Mouse (Mus musculus) left cerebral cortex, postnatal 25 days (tissue): Measurements from ENCODE around the gene Zfp473. TPM values are rescaled to one million over a fixed set of nuclear protein-coding genes. Genes with fewer than 3 reads are reported as not detected.
"Not testable (repeated sequence)": the region's sequence is repeated elsewhere in the genome, so short reads cannot be mapped to it uniquely, and the experiment has no call there.

Experiments used
- DNase-seq, 2 experiments: peaks; one replicate each; pipeline ENCODE4 v3.0.0; 2022; ENCODE audit warnings: low spot score in 2 of 2, mixed read lengths in 1 of 2
- intact Hi-C: fragments of 180-260 bp; cut with DNase I; formaldehyde crosslinking; loops from one replicate; pipeline ENCODE4 v1.15.1; 2025
- total RNA-seq, 2 experiments: library from RNA; stranded (reverse); gene quantifications; 2 replicates each; pipeline ENCODE4 v1.2.3; 2021

The Zfp473 gene
- total RNA-seq = under 1 TPM; 0.41 to 0.78 TPM

GRCm38 (mm10) chr7:44750950-44751349 is at the start of gene Zfp473:
Gene Zfp473 (minus strand): TSS chr7:44751050.
- intact Hi-C loops, DNase-seq: not testable (repeated sequence)

DNA sequence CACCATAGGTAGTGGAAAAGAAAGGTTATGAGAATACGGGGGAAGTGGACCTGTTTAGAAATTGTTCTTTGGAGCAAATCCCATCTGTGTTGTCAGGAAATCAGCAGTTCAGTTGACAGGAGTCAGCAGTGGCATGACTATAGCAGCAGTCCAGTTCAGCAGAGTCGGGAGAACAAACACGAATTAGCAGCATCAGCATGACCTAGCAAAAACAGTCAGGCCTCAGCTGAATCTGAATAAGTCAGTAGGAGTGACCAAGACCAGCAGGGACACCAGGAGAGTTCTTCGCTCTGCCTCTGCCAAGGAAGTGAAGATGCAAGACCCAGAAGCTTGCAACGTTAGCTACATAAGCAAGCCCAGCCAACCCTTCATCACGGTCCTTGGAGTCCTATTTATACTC is 41.9 kb upstream of the Zfp473 start:
- intact Hi-C loops = no loop called here

DNA sequence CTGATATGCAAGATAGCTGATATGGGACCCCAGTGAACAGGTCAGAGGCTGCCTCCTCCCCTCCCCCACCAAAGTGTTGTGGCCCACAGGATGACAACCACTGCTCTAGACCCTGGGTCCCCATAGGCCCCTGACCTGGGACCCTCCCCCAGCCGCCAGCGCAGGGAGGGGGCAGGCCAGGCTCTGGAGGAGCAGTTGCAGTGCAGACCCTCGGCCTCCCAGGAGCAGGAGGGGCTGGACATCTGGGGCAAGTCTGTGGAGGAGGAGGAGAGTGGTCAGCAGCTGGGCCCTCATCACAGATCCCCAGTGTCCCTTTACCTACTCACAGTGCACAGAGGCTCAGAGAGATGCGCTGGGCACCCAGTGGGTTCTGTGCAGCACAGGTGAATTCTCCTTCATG is 39.2 kb upstream of the Zfp473 start:
- DNase-seq = no peak

More for the DNA sequence above, 41.9 kb upstream of the Zfp473 start:
- no peak for DNase-seq

DNA sequence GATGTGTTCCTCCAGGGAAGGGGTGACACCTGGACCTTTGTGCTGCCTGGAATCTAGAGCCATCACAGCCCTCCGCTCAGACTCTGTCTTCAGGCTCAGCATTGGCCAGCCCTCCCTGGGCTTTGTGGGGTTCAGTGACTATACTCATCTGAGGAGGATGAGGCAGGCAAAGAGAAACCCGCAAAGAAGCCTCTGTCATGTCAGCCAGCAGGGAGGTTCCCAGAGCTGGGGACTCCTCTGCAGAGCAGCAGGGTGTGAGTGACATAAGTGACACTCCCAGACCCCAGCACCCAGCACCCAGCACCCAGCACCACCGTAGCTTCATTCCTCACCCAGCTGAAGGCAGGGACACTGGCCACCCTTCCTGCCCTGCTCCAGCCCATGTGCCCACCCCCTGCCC is 38.7 kb upstream of the Zfp473 start:
- intact Hi-C loops = no loop called here

More for the DNA sequence above, 39.2 kb upstream of the Zfp473 start:
- intact Hi-C loops = no loop called here

GRCm38 (mm10) chr7:44780101-44780500 is 29.3 kb upstream of the Zfp473 start:
- intact Hi-C loops = no loop called here
- DNase-seq = no peak

More for the DNA sequence above, 38.7 kb upstream of the Zfp473 start:
- no peak for DNase-seq

- intact Hi-C loops = no loop called here
- DNase-seq = no peak
These were observed 26.1 kb upstream of the Zfp473 start for GRCm38 (mm10) chr7:44776849-44777498.

- intact Hi-C loops = loop anchor here (5.0 kb wide), 1 partner anchor 40 kb away; no protein-coding TSS in a partner anchor
- peak in 1 of 2 experiments; percentile 37 for DNase-seq
These were observed 21.8 kb upstream of the Zfp473 start for GRCm38 (mm10) chr7:44772591-44773204.

DNA sequence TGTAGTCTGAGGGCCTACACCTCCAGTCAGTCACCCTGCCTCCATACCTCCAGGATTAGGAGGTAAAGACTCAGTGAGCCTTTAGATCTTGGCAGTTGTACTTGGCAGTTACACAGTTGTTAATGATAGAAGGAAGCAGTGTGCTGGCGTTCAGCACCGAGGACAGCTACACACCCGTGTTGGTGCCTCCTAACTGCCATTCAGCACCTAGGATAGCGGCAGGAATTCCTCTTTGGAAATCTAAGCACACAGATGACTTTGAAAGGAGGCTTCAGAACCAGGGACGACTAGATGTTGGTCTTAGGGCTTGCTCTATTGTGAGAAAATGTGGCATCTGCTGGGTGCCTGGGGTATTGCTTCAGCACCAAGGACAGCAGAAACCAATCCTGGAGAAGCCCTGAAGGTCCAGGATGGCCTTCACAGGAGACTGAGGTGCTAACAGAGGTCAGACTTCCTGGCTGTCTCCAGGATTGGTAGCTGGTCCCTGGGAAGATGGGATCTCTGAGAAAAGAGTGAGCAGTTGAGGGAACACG is 19.3 kb upstream of the Zfp473 start:
- DNase-seq = peak in 1 of 2 experiments; percentile 10
- intact Hi-C loops = loop anchor here (5.0 kb wide), 1 partner anchor 42 kb away; no protein-coding TSS in a partner anchor

GRCm38 (mm10) chr7:44768129-44768528 is 17.3 kb upstream of the Zfp473 start:
- DNase-seq = no peak
- intact Hi-C loops = no loop called here

GRCm38 (mm10) chr7:44760366-44760765 is 9.5 kb upstream of the Zfp473 start:
- intact Hi-C loops = no loop called here
- no peak for DNase-seq

DNA sequence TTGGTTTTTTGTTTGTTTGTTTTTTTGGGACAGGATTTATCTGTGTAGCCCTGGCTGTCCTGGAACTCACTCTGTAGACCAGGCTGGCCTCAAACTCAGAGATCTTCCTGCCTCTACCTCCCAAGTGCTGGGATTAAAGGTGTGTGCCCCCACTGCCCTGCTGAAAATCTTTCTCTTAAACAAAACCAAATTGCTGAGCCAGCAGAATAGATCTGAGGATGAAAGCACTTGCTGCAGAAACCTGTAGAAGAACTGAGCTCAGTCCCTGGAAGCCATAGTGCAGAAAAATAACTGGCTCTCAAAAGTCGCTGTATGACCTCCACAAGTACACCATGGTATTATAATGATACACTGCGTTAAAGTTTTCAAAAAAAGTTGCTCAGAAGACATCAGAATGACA is 6.3 kb upstream of the Zfp473 start:
- DNase-seq = no peak
- intact Hi-C loops = no loop called here

DNA sequence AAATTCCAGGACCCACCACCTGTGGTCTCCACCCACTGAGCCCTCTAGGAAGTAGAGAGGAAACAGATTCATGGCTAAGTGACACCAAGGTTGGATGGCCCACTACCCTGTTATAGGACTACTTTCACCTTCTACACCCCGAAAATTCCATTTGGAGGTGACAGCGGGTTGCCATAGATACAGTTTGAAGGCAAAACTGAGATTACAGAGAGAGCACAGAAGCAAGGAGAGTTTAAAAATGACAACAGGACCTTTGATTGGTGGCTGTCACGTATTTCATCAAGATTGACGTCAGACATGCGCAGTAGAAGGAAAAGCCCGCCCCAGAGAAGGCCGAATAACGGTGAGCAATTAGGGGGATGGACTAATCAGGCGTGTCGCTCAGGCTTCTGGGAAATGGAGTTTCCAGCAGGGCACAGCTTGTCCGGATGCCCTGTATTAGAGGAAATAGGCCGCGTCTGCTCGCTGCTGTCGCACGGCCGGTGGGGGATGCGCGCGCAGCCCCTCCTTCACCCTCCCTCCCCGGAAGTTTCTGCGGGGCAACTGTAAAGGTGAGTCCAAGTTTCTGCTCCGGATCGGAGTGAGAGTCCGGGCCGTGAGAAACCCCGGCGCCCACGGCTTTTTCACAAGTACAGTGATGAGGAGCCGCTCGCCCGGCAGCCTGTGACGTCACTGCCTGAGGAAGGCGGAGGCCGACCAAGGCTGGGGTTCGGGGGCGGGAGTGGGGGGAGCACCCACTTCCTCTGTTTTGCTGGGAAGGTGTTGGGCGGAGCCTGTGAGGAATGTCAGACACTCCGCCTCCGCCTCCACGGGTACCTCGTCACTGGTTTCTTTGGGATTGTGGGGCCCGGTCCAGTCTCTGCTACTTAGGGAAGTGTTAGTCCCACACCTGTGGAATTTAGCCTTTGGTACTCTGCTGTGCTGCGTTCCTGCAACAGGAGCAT is 2.5 kb downstream of the Zfp473 start, which contains the start of gene Vrk3:
Gene Vrk3 (plus strand): TSS at position 313 of the 944 bp plus-strand sequence.
- peak; percentile 95 to 98 for DNase-seq
- intact Hi-C loops = loop anchor here (2.0 kb wide), 1 partner anchor 66 kb away; no protein-coding TSS in a partner anchor

GRCm38 (mm10) chr7:44747115-44747514 is 3.7 kb downstream of the Zfp473 start:
- DNase-seq = no peak
- intact Hi-C loops = no loop called here

DNA sequence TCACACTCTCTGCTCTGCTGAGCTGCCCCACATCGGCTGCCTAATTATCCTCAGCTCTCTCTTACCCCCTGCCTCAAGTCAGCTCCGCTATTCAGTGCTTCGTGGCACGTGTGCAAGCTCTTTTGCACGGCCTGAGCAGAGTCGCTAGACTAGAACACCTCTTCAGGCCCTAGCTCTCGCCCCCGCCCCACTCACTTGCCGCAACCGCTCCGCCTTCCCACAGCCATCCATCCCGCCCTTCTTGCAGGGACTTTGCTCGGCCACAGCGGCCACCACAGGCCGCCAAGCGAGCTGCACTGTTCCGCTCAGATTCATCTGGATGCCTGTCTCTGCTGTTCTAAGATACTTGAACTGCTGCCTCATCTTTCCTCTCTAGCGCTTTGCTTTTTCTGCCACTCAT is 5.8 kb downstream of the Zfp473 start:
- intact Hi-C loops = no loop called here
- DNase-seq = peak; percentile 75 to 86

- intact Hi-C loops = no loop called here
- no peak for DNase-seq
These were observed 6.6 kb downstream of the Zfp473 start for GRCm38 (mm10) chr7:44744270-44744669.

DNA sequence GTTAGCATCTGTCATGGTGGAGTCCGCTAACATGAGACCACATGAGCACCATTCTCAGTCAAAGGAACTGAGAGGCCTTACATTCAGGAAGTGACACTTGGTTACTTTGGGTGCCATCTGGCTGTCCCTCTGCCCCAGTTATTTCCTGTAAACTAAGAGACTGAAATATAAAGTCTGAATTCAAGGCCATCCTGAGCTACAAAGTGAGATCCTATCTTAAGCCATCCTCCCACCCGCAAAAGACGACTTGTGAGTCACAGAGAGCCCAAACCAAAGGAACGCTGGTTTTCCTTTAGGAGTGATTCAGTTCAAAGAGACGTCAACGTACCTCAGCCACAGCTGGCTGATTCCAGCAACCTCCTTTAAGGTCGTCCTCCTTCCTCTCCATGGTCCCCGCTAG is 9.5 kb downstream of the Zfp473 start:
- intact Hi-C loops = no loop called here
- DNase-seq = peak in 1 of 2 experiments; percentile 42

- DNase-seq = no peak
- intact Hi-C loops = no loop called here
These were observed 17.1 kb downstream of the Zfp473 start for GRCm38 (mm10) chr7:44733723-44734122.

DNA sequence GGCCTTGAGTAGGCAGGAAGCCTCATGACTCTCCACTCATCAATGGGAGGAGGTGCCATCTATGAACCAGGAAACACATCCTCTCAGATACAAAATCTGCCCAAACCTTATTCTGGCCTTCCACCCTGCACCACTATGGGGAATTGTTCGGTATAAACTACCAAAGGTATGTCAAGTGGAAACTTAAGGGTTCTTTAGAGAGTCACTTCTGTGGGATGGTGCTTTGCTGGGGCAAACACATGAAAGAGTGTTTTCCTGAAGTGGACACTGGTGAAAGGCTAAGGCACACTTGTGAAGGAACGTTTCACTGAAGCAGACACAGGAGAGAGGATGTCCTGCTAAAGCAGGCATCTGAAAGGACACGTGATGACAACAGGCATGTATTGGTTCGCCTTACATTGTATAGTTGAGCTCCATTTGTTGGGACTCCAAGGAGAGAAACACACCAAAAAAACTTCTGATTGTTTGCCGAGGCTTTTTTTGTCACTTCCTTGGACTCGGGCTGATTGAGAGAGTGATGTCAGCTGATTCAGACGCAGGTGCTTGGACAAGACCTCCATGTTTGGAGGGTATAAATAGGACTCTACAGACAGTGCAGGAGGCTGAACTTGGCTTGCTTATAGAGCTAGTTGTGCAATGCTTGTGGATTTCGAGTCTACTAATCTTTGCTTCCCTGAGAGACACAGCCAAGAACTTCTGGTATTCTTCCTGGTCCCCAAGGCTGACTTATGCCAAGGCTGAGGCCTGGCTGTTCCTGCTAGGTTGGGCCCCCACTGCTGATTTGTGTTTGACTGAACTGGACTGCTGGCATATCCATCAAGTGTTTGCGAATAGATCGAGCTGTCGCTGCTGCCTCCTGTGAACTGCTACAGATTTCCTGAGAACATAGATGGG is 22.5 kb downstream of the Zfp473 start:
- no peak for DNase-seq
- intact Hi-C loops = no loop called here

GRCm38 (mm10) chr7:44727151-44727550 is 23.7 kb downstream of the Zfp473 start:
- intact Hi-C loops = no loop called here
- no peak for DNase-seq
